Comparison of ENCODE assay signal across 8 mouse cellular contexts in genomic region chr3:95659948-95660347, GRCm38 (mm10). TPM values are rescaled to one million over a fixed set of nuclear protein-coding genes. Genes with fewer than 3 reads are reported as not detected.
DNase-seq lines count a peak whose midpoint lies in the region; ATAC-seq lines count a peak whose summit lies in the region.

No protein-coding gene starts in this region.

- peak overlapping the region; percentile 99 for H3K27ac ChIP-seq in kidney, embryonic 15.5 days
- peak overlapping the region; percentile 98 for H3K27ac ChIP-seq in brown adipose tissue, adult 24 weeks (replicated peaks; ENCODE audit: low read depth, low read length)
- H3K27ac ChIP-seq in hindbrain, embryonic 15.5 days (replicated peaks) = peak overlapping the region; percentile 98
- H3K27ac ChIP-seq in midbrain, embryonic 15.5 days = peak overlapping the region; percentile 98

- no peak for DNase-seq in kidney, adult 11 months
- no peak for DNase-seq in urinary bladder, adult 18-20 months (ENCODE audit: low spot score in 2 of 2)
- no peak for DNase-seq in urinary bladder, postnatal 14 days (ENCODE audit: low spot score)
- no peak for DNase-seq in right cerebral cortex, adult 18-20 months

- peak overlapping the region; percentile 100 for H3K9ac ChIP-seq in kidney, embryonic 15.5 days
- peak overlapping the region; percentile 95 for H3K9ac ChIP-seq in hindbrain, embryonic 15.5 days
- peak overlapping the region; percentile 97 for H3K9ac ChIP-seq in midbrain, embryonic 15.5 days

- H3K4me2 ChIP-seq in kidney, embryonic 15.5 days = peak overlapping the region; percentile 79
- H3K4me2 ChIP-seq in hindbrain, embryonic 15.5 days = peak overlapping the region; percentile 89
- peak overlapping the region; percentile 59 for H3K4me2 ChIP-seq in midbrain, embryonic 15.5 days

- peaks cover 52% of the 10 kb centered on the region for H3K4me1 ChIP-seq in kidney, embryonic 15.5 days
- H3K4me1 ChIP-seq in brown adipose tissue, adult 24 weeks (ENCODE audit: control insufficient read depth, insufficient read depth, insufficient read length, low read length) = peaks cover 32% of the 10 kb centered on the region
- peaks cover 48% of the 10 kb centered on the region for H3K4me1 ChIP-seq in hindbrain, embryonic 15.5 days (replicated peaks)
- H3K4me1 ChIP-seq in midbrain, embryonic 15.5 days = peaks cover 50% of the 10 kb centered on the region

- 1% methylated on average over 8 of the region's 8 CpGs for WGBS in kidney, embryonic 15.5 days
- WGBS in hindbrain, embryonic 15.5 days = 2% methylated on average over 8 of the region's 8 CpGs
- 2% methylated on average over 8 of the region's 8 CpGs for WGBS in midbrain, embryonic 15.5 days

- H3K9me3 ChIP-seq in kidney, embryonic 15.5 days (replicated peaks) = no peaks in the 10 kb centered on the region
- no peaks in the 10 kb centered on the region for H3K9me3 ChIP-seq in hindbrain, embryonic 15.5 days
- no peaks in the 10 kb centered on the region for H3K9me3 ChIP-seq in midbrain, embryonic 15.5 days

- no peak for ATAC-seq in kidney, embryonic 15.5 days (replicated peaks; ENCODE audit: low FRiP score)
- no peak for ATAC-seq in hindbrain, embryonic 15.5 days (ENCODE audit: low FRiP score, low read depth)
- no peak for ATAC-seq in midbrain, embryonic 15.5 days (replicated peaks)

- no peaks in the 10 kb centered on the region for H3K27me3 ChIP-seq in kidney, embryonic 15.5 days
- H3K27me3 ChIP-seq in hindbrain, embryonic 15.5 days = no peaks in the 10 kb centered on the region
- no peaks in the 10 kb centered on the region for H3K27me3 ChIP-seq in midbrain, embryonic 15.5 days (replicated peaks)

- peaks cover 46% of the 10 kb centered on the region for H3K36me3 ChIP-seq in kidney, embryonic 15.5 days
- peaks cover 29% of the 10 kb centered on the region for H3K36me3 ChIP-seq in hindbrain, embryonic 15.5 days
- H3K36me3 ChIP-seq in midbrain, embryonic 15.5 days (replicated peaks) = no peaks in the 10 kb centered on the region; the same call in 1 of the 2 replicates

- H3K4me3 ChIP-seq in kidney, embryonic 15.5 days (replicated peaks) = peak overlapping the region; percentile 98
- H3K4me3 ChIP-seq in brown adipose tissue, adult 24 weeks (ENCODE audit: insufficient read depth, low read depth, low read length) = peak overlapping the region; percentile 87
- H3K4me3 ChIP-seq in hindbrain, embryonic 15.5 days = peak overlapping the region; percentile 91
- H3K4me3 ChIP-seq in midbrain, embryonic 15.5 days = peak overlapping the region; percentile 90

RNA-seq across cellular contexts. Expression of gene Mcl1, which starts 1.4 kb away (rescaled TPM):
- polyA plus RNA-seq in kidney, embryonic 15.5 days (2015; fragmentation: Nextera tagmentation; extraction: Ambion mirVana) = 51.2 and 54.4 TPM in 2 replicates
- polyA plus RNA-seq in brown adipose tissue, adult 24 weeks (2012; ENCODE audit: insufficient read depth, insufficient read length, missing spikeins) = 56.1 and 61.6 TPM in 2 replicates
- polyA plus RNA-seq in hindbrain, embryonic 15.5 days (2015; fragmentation: Nextera tagmentation; extraction: Ambion mirVana) = 46.3 and 47.4 TPM in 2 replicates
- polyA plus RNA-seq in midbrain, embryonic 15.5 days (2015; fragmentation: Nextera tagmentation; extraction: Ambion mirVana) = 47.8 and 47.9 TPM in 2 replicates

RNA-seq across cellular contexts. Expression of gene Adamtsl4, which starts 27.8 kb away (rescaled TPM):
- polyA plus RNA-seq in kidney, embryonic 15.5 days (2015; fragmentation: Nextera tagmentation; extraction: Ambion mirVana) = 4.0 and 6.3 TPM in 2 replicates
- 2.5 and 6.6 TPM in 2 replicates for polyA plus RNA-seq in brown adipose tissue, adult 24 weeks (2012; ENCODE audit: insufficient read depth, insufficient read length, missing spikeins)
- polyA plus RNA-seq in hindbrain, embryonic 15.5 days (2015; fragmentation: Nextera tagmentation; extraction: Ambion mirVana) = 1.2 TPM in 2 replicates
- 1.0 TPM in 2 replicates for polyA plus RNA-seq in midbrain, embryonic 15.5 days (2015; fragmentation: Nextera tagmentation; extraction: Ambion mirVana)

RNA-seq across cellular contexts. Expression of gene Ensa, which starts 35.2 kb away (rescaled TPM):
- 71.1 and 73.2 TPM in 2 replicates for polyA plus RNA-seq in kidney, embryonic 15.5 days (2015; fragmentation: Nextera tagmentation; extraction: Ambion mirVana)
- 38.4 and 51.4 TPM in 2 replicates for polyA plus RNA-seq in brown adipose tissue, adult 24 weeks (2012; ENCODE audit: insufficient read depth, insufficient read length, missing spikeins)
- polyA plus RNA-seq in hindbrain, embryonic 15.5 days (2015; fragmentation: Nextera tagmentation; extraction: Ambion mirVana) = 109 and 110 TPM in 2 replicates
- 123 and 133 TPM in 2 replicates for polyA plus RNA-seq in midbrain, embryonic 15.5 days (2015; fragmentation: Nextera tagmentation; extraction: Ambion mirVana)
